Mouse (Mus musculus) lung, postnatal 0 days (tissue): ENCODE results near the gene Hipk3.

Experiments used
- CTCF ChIP-seq: IDR thresholded peaks from 2 replicates; pipeline ENCODE4 v1.5.1; 2016; ENCODE audit warnings: antibody characterized with exemption, mild to moderate bottlenecking
- EP300 ChIP-seq: IDR thresholded peaks from 2 replicates; pipeline ENCODE4 v1.6.1; 2016; ENCODE audit warnings: antibody characterized with exemption, mild to moderate bottlenecking, control low read depth

GRCm38 (mm10) chr2:104407913-104408312 is 86.3 kb downstream of the Hipk3 start:
- no peak for TF ChIP-seq CTCF
- no peak for TF ChIP-seq EP300
